Mouse (Mus musculus) hindbrain, embryonic 15.5 days (tissue): ENCODE data around the gene Mreg. TPM values are rescaled to one million over a fixed set of nuclear protein-coding genes. Genes with fewer than 3 reads are reported as not detected.
A peak's percentile ranks its signal among the peaks of the same experiment; 100 is the strongest.

Experiments used
- ATAC-seq: fragments of 200-750 bp; cut with Nextera tagmentation; 2 replicates; pipeline ENCODE4 v1.8.0; 2017; ENCODE audit warnings: low read depth, moderate number of reproducible peaks, moderate TSS enrichment; ENCODE audit not compliant: low FRiP score
- H3K27ac ChIP-seq: fragments of 300-500 bp; sonication (generic); replicated peaks from 2 replicates; pipeline ENCODE4 v1.5.1; 2015; ENCODE audit warnings: mild to moderate bottlenecking, inconsistent platforms
- H3K27me3 ChIP-seq: fragments of 300-500 bp; sonication (generic); 2 replicates; pipeline ENCODE4 v1.6.1; 2015; ENCODE audit warnings: control low read depth, inconsistent platforms
- H3K36me3 ChIP-seq: fragments of 300-500 bp; sonication (generic); 2 replicates; pipeline ENCODE4 v1.6.1; 2015; ENCODE audit warnings: control low read depth, inconsistent platforms
- H3K4me1 ChIP-seq: fragments of 300-500 bp; sonication (generic); replicated peaks from 2 replicates; pipeline ENCODE4 v1.6.1; 2015; ENCODE audit warnings: control low read depth, inconsistent platforms
- H3K4me2 ChIP-seq: fragments of 300-500 bp; sonication (generic); 2 replicates; pipeline ENCODE4 v1.6.1; 2015; ENCODE audit warnings: moderate library complexity, mild to moderate bottlenecking, inconsistent platforms
- H3K4me3 ChIP-seq: fragments of 300-500 bp; sonication (generic); 2 replicates; pipeline ENCODE4 v1.5.1; 2015; ENCODE audit warnings: mild to moderate bottlenecking, inconsistent platforms
- H3K9ac ChIP-seq: fragments of 300-500 bp; sonication (generic); 2 replicates; pipeline ENCODE4 v1.6.1; 2015; ENCODE audit warnings: inconsistent platforms
- H3K9me3 ChIP-seq: fragments of 300-500 bp; sonication (generic); 2 replicates; pipeline ENCODE4 v1.6.1; 2016; ENCODE audit warnings: control low read depth, inconsistent platforms
- WGBS: fragments of 180-500 bp; shearing (Covaris S2); methylation state at CpG from one replicate; pipeline ENCODE4 v1.1.7; 2015; 5-methylcytosine and 5-hydroxymethylcytosine counted together
- polyA plus RNA-seq: library from polyadenylated mRNA; unstranded; fragments of >200 nt; fragmentation: Nextera tagmentation; extraction: Ambion mirVana; gene quantifications from 2 replicates; pipeline ENCODE4 v1.2.1, GENCODE M21; 2015

Mreg gene
- polyA plus RNA-seq, 1 experiment from 2014 or later: 2.7 TPM

- H3K4me3 ChIP-seq: no peak overlapping the region
- H3K36me3 ChIP-seq: no peaks in the 10 kb centered on the region
- ATAC-seq: no peak
- no peaks in the 10 kb centered on the region for H3K9me3 ChIP-seq
- no peak overlapping the region for H3K27ac ChIP-seq
- H3K27me3 ChIP-seq: no peaks in the 10 kb centered on the region
- H3K4me2 ChIP-seq: no peak overlapping the region
- H3K9ac ChIP-seq: no peak overlapping the region
- 74% methylated on average over 7 of the region's 7 CpGs for WGBS
- H3K4me1 ChIP-seq: peaks cover 13% of the 10 kb centered on the region
Measured at GRCm38 (mm10) chr1:72179947-72180346, 32.2 kb downstream of the Mreg start.

DNA sequence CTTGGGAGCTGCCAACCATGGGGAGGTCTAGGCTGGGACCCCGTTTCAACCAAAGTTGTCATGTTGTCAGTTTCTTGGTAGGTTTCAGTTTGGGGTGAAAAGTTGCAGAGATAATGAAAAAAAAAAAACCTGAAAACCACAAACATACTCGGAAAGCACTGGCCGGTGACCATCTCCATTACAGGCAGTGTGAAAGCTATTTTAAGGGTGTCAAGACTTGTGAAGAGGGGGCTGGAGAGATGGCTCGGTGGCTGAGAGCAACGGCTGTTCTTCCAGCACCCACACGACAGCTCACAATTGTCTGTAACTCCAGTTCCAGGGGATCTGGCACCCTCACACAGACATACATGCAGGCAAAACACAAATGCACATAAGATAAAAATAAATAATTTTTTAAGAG lies 35.9 kb downstream of the Mreg start:
- H3K4me3 ChIP-seq: no peak overlapping the region
- H3K9me3 ChIP-seq: no peaks in the 10 kb centered on the region
- no peaks in the 10 kb centered on the region for H3K27me3 ChIP-seq
- no peak for ATAC-seq
- no peak overlapping the region for H3K4me2 ChIP-seq
- WGBS: 83% methylated on average over 6 of the region's 6 CpGs
- no peak overlapping the region for H3K27ac ChIP-seq
- no peak overlapping the region for H3K9ac ChIP-seq
- no peaks in the 10 kb centered on the region for H3K36me3 ChIP-seq
- no peaks in the 10 kb centered on the region for H3K4me1 ChIP-seq

DNA sequence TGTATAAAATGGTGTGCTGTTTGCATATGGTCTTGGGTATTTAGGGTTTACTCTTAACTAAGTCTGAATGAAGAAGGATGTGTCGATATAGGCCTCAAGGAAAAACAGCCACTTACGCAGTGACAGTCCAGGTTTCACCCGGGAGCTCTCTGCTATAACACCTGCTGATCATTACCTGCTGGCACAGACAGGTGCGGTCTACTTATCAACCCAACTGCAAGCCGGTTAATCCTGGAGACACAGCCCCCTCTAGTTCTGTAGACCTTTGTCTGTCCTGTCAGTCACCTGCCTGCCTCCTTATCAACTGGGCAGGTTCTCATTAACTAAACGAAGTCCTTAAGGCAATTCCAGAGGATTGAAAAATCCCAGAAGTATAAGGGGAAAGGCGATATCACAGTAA lies 37.9 kb downstream of the Mreg start:
- Histone ChIP-seq H3K4me2 (no peak overlapping the region), H3K36me3 (no peaks in the 10 kb centered on the region), H3K4me1 (no peaks in the 10 kb centered on the region; the same call in 1 of the 2 replicates), H3K4me3 (no peak overlapping the region), H3K27me3 (no peaks in the 10 kb centered on the region), H3K27ac (no peak overlapping the region), H3K9ac (no peak overlapping the region), H3K9me3 (no peaks in the 10 kb centered on the region)
- WGBS: 80% methylated on average over 7 of the region's 7 CpGs
- no peak for ATAC-seq

- Histone ChIP-seq H3K27me3 (no peaks in the 10 kb centered on the region), H3K4me3 (no peak overlapping the region), H3K36me3 (no peaks in the 10 kb centered on the region), H3K4me1 (no peaks in the 10 kb centered on the region; the same call in 1 of the 2 replicates), H3K9ac (no peak overlapping the region), H3K9me3 (no peaks in the 10 kb centered on the region), H3K27ac (no peak overlapping the region), H3K4me2 (no peak overlapping the region)
- 0 out of 2 replicates have a peak, but pooled peaks have one; percentile 10 for ATAC-seq
- 79% methylated on average over 8 of the region's 8 CpGs for WGBS
Measured at GRCm38 (mm10) chr1:72173402-72174051, 38.6 kb downstream of the Mreg start.

GRCm38 (mm10) chr1:72172788-72173187 lies 39.3 kb downstream of the Mreg start:
- Histone ChIP-seq H3K9ac (no peak overlapping the region), H3K4me1 (no peaks in the 10 kb centered on the region; the same call in 1 of the 2 replicates), H3K36me3 (no peaks in the 10 kb centered on the region), H3K4me3 (no peak overlapping the region), H3K27ac (no peak overlapping the region), H3K4me2 (no peak overlapping the region), H3K27me3 (no peaks in the 10 kb centered on the region), H3K9me3 (no peaks in the 10 kb centered on the region)
- ATAC-seq: no peak
- 82% methylated on average over 8 of the region's 8 CpGs for WGBS

GRCm38 (mm10) chr1:72171001-72171860 lies 40.9 kb downstream of the Mreg start:
- Histone ChIP-seq H3K36me3 (no peaks in the 10 kb centered on the region), H3K9ac (no peak overlapping the region), H3K4me2 (no peak overlapping the region), H3K27ac (no peak overlapping the region), H3K27me3 (no peaks in the 10 kb centered on the region), H3K4me3 (no peak overlapping the region), H3K9me3 (no peaks in the 10 kb centered on the region), H3K4me1 (no peaks in the 10 kb centered on the region; the same call in 1 of the 2 replicates)
- 61% methylated on average over 13 of the region's 13 CpGs for WGBS
- peak; percentile 59; the same call in 1 of the 2 replicates for ATAC-seq

DNA sequence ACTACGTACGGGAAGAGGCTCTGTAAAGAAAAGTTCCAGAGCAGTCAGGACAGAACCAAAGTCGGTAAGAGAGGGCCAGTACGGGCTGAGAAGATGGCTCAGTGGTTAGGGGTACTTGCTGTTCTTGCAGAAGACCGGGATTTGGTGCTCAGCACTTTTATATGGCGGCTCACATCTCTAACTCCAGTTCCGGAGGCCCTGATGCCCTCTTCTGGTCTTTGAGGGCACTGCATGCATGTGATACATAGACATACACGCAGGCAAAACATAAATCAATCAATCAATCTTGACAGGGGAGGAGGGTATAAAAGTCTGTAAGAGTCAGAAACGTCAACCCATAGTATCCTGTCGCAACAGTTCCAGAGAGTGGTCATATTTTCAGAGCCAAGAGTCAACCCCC lies 45.1 kb downstream of the Mreg start:
- WGBS: 98% methylated on average over 10 of the region's 10 CpGs
- no peaks in the 10 kb centered on the region; the same call in 1 of the 2 replicates for H3K4me1 ChIP-seq
- ATAC-seq: no peak

GRCm38 (mm10) chr1:72166468-72166814 lies 45.7 kb downstream of the Mreg start:
- WGBS: 96% methylated on average over 5 of the region's 5 CpGs
- Histone ChIP-seq H3K36me3 (no peaks in the 10 kb centered on the region), H3K4me2 (no peak overlapping the region), H3K9ac (no peak overlapping the region), H3K27ac (no peak overlapping the region), H3K27me3 (no peaks in the 10 kb centered on the region), H3K4me3 (no peak overlapping the region), H3K4me1 (no peaks in the 10 kb centered on the region; the same call in 1 of the 2 replicates), H3K9me3 (no peaks in the 10 kb centered on the region)
- no peak for ATAC-seq

More for the DNA sequence above, 45.1 kb downstream of the Mreg start:
- H3K27me3 ChIP-seq: no peaks in the 10 kb centered on the region
- H3K36me3 ChIP-seq: no peaks in the 10 kb centered on the region
- no peak overlapping the region for H3K27ac ChIP-seq
- no peaks in the 10 kb centered on the region for H3K9me3 ChIP-seq
- no peak overlapping the region for H3K9ac ChIP-seq
- H3K4me3 ChIP-seq: no peak overlapping the region
- H3K4me2 ChIP-seq: no peak overlapping the region

- H3K27me3 ChIP-seq: no peaks in the 10 kb centered on the region
- 91% methylated on average over 20 of the region's 20 CpGs for WGBS
- no peaks in the 10 kb centered on the region for H3K9me3 ChIP-seq
- H3K4me1 ChIP-seq: no peaks in the 10 kb centered on the region; the same call in 1 of the 2 replicates
- ATAC-seq: no peak
- H3K9ac ChIP-seq: no peak overlapping the region
- H3K36me3 ChIP-seq: no peaks in the 10 kb centered on the region
- H3K27ac ChIP-seq: no peak overlapping the region
- no peak overlapping the region for H3K4me2 ChIP-seq
- H3K4me3 ChIP-seq: no peak overlapping the region
Measured at GRCm38 (mm10) chr1:72165723-72166467, 46.2 kb downstream of the Mreg start.

- H3K4me3 ChIP-seq: no peak overlapping the region
- no peak overlapping the region for H3K27ac ChIP-seq
- H3K4me2 ChIP-seq: no peak overlapping the region
Measured at GRCm38 (mm10) chr1:72160321-72160720, 51.8 kb downstream of the Mreg start.

DNA sequence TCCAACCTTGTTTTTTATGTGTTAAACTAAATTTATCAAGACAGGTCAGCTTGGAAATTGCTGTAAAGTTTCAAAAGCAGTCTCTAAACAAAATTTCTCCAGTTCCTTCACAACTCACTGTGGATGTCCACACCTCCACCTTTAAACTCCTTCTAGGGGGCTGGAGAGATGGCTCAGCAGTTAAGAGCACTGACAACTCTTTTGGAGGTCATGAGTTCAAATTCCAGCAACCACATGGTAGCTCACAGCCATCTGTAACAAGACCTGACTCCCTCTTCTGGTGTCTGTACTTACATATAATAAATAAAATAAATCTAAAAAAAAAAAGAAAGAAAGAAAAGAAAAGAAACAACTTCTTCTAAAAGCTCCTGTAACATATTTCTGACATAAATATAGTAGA lies 67.1 kb downstream of the Mreg start:
- H3K4me3 ChIP-seq: no peak overlapping the region
- H3K9me3 ChIP-seq: no peaks in the 10 kb centered on the region
- H3K27me3 ChIP-seq: no peaks in the 10 kb centered on the region
- H3K4me2 ChIP-seq: no peak overlapping the region
- H3K36me3 ChIP-seq: no peaks in the 10 kb centered on the region
- no peak for ATAC-seq
- H3K9ac ChIP-seq: no peak overlapping the region
- peaks cover 3% of the 10 kb centered on the region; the same call in 1 of the 2 replicates for H3K4me1 ChIP-seq
- H3K27ac ChIP-seq: no peak overlapping the region

More at GRCm38 (mm10) chr1:72160321-72160720, 51.8 kb downstream of the Mreg start:
- WGBS: 91% methylated on average over 7 of the region's 7 CpGs
- Histone ChIP-seq H3K9ac (no peak overlapping the region), H3K4me1 (no peaks in the 10 kb centered on the region), H3K9me3 (no peaks in the 10 kb centered on the region), H3K27me3 (no peaks in the 10 kb centered on the region), H3K36me3 (no peaks in the 10 kb centered on the region)
- ATAC-seq: no peak

DNA sequence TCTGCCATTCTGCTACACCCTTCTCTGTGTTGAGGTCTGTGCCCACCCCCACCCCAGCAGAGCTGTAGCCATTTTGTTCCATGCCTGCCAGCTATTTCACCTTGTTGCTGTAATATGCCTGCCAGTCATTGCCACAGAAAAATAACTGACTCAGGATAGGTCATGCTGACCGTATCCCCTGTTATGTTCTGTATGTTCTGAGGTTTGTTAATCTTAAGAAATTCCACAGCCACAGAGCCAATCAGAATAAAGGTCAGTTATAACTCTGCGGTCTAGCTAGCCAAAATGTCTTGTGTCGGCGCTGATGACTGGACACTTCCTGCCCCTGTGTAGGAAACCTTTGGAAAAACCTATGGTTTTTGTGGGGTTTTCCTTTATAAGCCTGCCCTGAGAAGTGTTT lies 67.7 kb downstream of the Mreg start:
- Histone ChIP-seq H3K27me3 (no peaks in the 10 kb centered on the region), H3K36me3 (no peaks in the 10 kb centered on the region), H3K9ac (no peak overlapping the region), H3K9me3 (no peaks in the 10 kb centered on the region), H3K4me3 (no peak overlapping the region), H3K4me1 (peaks cover 3% of the 10 kb centered on the region; the same call in 1 of the 2 replicates), H3K4me2 (no peak overlapping the region), H3K27ac (no peak overlapping the region)
- no peak for ATAC-seq
- WGBS: 94% methylated on average over 4 of the region's 4 CpGs
